Mouse (Mus musculus) embryonic facial prominence, embryonic 11.5 days (tissue): Measurements from ENCODE around the gene Kcnh6. TPM values are rescaled to one million over a fixed set of nuclear protein-coding genes. Genes with fewer than 3 reads are reported as not detected.
"Not testable (repeated sequence)": the region's sequence is repeated elsewhere in the genome, so short reads cannot be mapped to it uniquely, and the experiment has no call there.

Experiments used
- ATAC-seq: fragments of 200-750 bp; cut with Nextera tagmentation; replicated peaks from 2 replicates; pipeline ENCODE4 v1.8.0; 2017; ENCODE audit warnings: low read depth; ENCODE audit not compliant: insufficient number of reproducible peaks, low FRiP score, low TSS enrichment
- DNase-seq: peaks from one replicate; pipeline ENCODE4 v3.0.0-alpha.2; 2015; ENCODE audit warnings: low spot score
- H3K27ac ChIP-seq: fragments of 300-500 bp; sonication (generic); replicated peaks from 2 replicates; pipeline ENCODE4 v1.5.1; 2014; ENCODE audit warnings: mild to moderate bottlenecking, low read depth, low read length, control low read depth
- H3K27me3 ChIP-seq: fragments of 300-500 bp; sonication (generic); 2 replicates; pipeline ENCODE4 v1.6.1; 2014; ENCODE audit warnings: mild to moderate bottlenecking, low read length, moderate library complexity, mixed read lengths; ENCODE audit not compliant: control insufficient read depth, insufficient read depth
- H3K36me3 ChIP-seq: fragments of 300-500 bp; sonication (generic); replicated peaks from 2 replicates; pipeline ENCODE4 v1.6.1; 2014; ENCODE audit warnings: low read depth, mild to moderate bottlenecking, low read length, moderate library complexity, mixed read lengths; ENCODE audit not compliant: control insufficient read depth, insufficient read depth
- H3K4me1 ChIP-seq: fragments of 300-500 bp; sonication (generic); 2 replicates; pipeline ENCODE4 v1.6.1; 2014; ENCODE audit warnings: low read length, mixed read lengths; ENCODE audit not compliant: control insufficient read depth, insufficient read depth
- H3K4me2 ChIP-seq: fragments of 300-500 bp; sonication (generic); 2 replicates; pipeline ENCODE4 v1.6.1; 2014; ENCODE audit warnings: low read depth, mild to moderate bottlenecking, control low read depth, low read length, moderate library complexity
- H3K4me3 ChIP-seq: fragments of 300-500 bp; sonication (generic); 2 replicates; pipeline ENCODE4 v1.5.1; 2014; ENCODE audit warnings: low read depth, low read length, control low read depth
- H3K9ac ChIP-seq: fragments of 300-500 bp; sonication (generic); replicated peaks from 2 replicates; pipeline ENCODE4 v1.6.1; 2014; ENCODE audit warnings: mild to moderate bottlenecking, control low read depth, low read length
- H3K9me3 ChIP-seq: fragments of 300-500 bp; sonication (generic); replicated peaks from 2 replicates; pipeline ENCODE4 v1.6.1; 2016; ENCODE audit warnings: mild to moderate bottlenecking, low read length, inconsistent platforms, mixed read lengths; ENCODE audit not compliant: control insufficient read depth
- WGBS: fragments of 180-500 bp; shearing (Covaris S2); extraction: QIAGEN DNeasy Blood & Tissue Kit; methylation state at CpG from one replicate; pipeline ENCODE4 v1.1.7; 2014; 5-methylcytosine and 5-hydroxymethylcytosine counted together
- polyA plus RNA-seq: library from polyadenylated mRNA; unstranded; fragments of >200 nt; fragmentation: Nextera tagmentation; extraction: Ambion mirVana; gene quantifications from 2 replicates; pipeline ENCODE4 v1.2.1, GENCODE M21; 2014

The Kcnh6 gene
- polyA plus RNA-seq, 1 experiment from 2014 or later = 0.32 TPM

DNA sequence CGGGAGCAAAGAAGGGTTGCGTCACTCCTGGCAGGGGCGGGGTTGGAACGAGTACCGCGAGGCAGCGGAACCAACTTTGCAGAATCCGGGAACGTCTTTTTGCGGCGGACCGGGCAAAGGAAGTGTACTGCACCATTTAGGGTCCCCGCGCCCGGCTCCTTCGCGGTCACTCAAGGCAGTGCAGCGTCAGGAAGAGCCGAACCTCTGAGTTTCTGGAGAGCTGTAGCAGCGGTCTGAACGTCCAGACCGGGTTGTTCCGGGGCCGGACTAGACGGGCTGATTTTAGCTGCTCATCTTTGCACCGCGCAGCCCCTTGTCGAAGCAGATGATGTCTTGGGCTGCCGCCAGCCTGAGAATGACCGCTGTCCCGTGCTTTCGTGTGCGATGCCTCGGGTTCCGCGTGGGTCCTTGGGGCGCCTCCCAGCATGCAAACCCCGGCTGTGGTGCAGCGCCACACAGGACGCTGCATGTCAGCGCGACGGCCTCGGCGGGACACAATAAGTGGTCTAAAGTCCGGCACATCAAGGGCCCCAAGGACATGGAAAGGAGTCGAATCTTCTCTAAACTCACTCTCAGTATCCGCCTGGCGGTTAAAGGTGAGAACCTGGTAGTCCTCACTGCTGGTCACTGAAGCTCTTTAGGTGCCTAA lies 58.1 kb downstream of the Kcnh6 start, which contains the start of gene Taco1:
Taco1 (plus strand) TSS at position 139 of the 649 bp plus-strand sequence.
- Histone ChIP-seq H3K36me3 (no peaks in the 10 kb centered on the region), H3K27me3 (no peaks in the 10 kb centered on the region), H3K4me1 (no peaks in the 10 kb centered on the region), H3K9me3 (no peaks in the 10 kb centered on the region), H3K27ac (peak within 1 kb of the TSS; percentile 79), H3K9ac (peak within 1 kb of the TSS; percentile 88), H3K4me3 (peak within 1 kb of the TSS; percentile 86), H3K4me2 (peak within 1 kb of the TSS; percentile 67)
- under 1% methylated on average over 49 of the region's 49 CpGs for WGBS
- ATAC-seq (peak; percentile 94), DNase-seq (peak; percentile 96)

DNA sequence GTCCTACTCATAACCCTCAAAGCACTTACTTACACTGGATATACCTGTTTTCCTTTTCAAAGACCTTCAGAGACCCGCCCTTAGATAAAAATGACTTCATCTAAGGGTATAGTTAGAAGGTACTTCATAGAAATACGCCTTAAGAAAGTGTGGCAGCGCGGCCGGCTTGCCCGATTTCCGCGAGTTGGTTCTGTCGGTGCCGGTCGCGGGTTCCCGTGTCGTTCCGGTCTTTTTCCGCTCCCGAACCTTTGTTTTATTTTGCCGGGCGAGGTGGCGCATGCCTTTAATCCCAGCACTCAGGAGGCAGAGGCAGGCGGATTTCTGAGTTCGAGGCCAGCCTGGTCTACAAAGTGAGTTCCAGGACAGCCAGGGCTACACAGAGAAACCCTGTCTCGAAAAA lies 58.7 kb downstream of the Kcnh6 start:
- H3K4me1 ChIP-seq, H3K9me3 ChIP-seq, H3K27me3 ChIP-seq, H3K27ac ChIP-seq, H3K36me3 ChIP-seq: not testable (repeated sequence)
- WGBS = 14% methylated on average over 23 of the region's 23 CpGs
- H3K4me3 ChIP-seq = peak overlapping the region; percentile 86
- ATAC-seq (peak; percentile 17; the same call in 1 of the 2 replicates), DNase-seq (peak; percentile 89)
- peak overlapping the region; percentile 88 for H3K9ac ChIP-seq
- H3K4me2 ChIP-seq = peak overlapping the region; percentile 67

DNA sequence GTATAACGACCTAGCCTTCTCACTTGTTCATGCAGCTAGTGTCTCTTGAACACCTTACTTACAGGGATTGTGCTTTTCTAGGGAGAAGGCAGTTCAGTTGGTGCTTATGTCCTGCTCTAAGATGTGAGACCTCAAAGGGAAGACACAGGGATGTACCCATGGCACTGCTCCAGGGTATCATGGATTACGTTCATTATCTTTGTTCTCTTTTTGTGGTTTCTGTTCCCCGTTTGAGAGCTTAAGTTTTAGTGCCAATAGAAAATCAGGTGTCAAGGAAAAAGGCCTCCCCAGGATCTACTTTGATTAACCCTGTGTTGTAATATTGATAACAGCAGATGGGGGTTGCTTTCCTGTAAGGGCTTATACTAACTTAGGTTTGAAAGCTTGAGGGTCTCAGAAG lies 65.8 kb downstream of the Kcnh6 start:
- H3K27ac ChIP-seq = no peak overlapping the region
- H3K36me3 ChIP-seq = no peaks in the 10 kb centered on the region
- no peaks in the 10 kb centered on the region for H3K27me3 ChIP-seq
- 85% methylated on average over 3 of the region's 3 CpGs for WGBS
- H3K9me3 ChIP-seq = no peaks in the 10 kb centered on the region
- DNase-seq (no peak), ATAC-seq (no peak)
- no peaks in the 10 kb centered on the region for H3K4me1 ChIP-seq
- no peak overlapping the region for H3K9ac ChIP-seq
- no peak overlapping the region for H3K4me3 ChIP-seq
- H3K4me2 ChIP-seq = no peak overlapping the region

DNA sequence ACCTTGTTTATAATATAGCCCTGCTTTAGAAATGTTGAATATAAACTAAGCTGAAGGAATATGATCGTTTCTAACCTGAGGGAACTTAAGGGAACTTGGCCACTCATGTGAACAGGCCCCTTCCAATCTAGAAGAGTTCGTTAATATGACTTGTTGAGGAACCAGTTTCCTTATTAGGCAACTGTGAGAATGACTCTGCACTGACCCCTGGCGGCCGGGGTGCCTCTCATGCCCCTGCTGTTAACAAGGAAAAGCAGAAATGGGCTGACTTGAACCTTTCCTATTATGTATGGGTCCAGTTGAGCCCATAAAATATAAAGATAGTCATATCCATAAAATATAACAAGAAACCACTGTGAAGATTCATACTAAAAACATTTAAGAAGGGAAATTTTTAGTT lies 68.4 kb downstream of the Kcnh6 start:
- H3K9ac ChIP-seq = no peak overlapping the region
- H3K27me3 ChIP-seq = no peaks in the 10 kb centered on the region
- no peak overlapping the region for H3K4me2 ChIP-seq
- no peaks in the 10 kb centered on the region for H3K36me3 ChIP-seq
- no peaks in the 10 kb centered on the region for H3K4me1 ChIP-seq
- 10% methylated on average over 4 of the region's 4 CpGs for WGBS
- peak; percentile 82 for DNase-seq
- no peaks in the 10 kb centered on the region for H3K9me3 ChIP-seq
- H3K27ac ChIP-seq = no peak overlapping the region
- no peak overlapping the region for H3K4me3 ChIP-seq
- no peak for ATAC-seq

Other genes starting within 250 kb of the Kcnh6 start
- 9.9 and 13.4 TPM in 2 replicates for gene Cyb561, start 54.8 kb upstream of the Kcnh6 start, polyA plus RNA-seq
- gene Ace, start 40.2 kb upstream of the Kcnh6 start, polyA plus RNA-seq = 0.41 and 0.47 TPM in 2 replicates
- gene Ace3, start 13.4 kb upstream of the Kcnh6 start, polyA plus RNA-seq = not detected in 2 replicates
- 59.9 and 68.6 TPM in 2 replicates for gene Dcaf7, start 28.7 kb downstream of the Kcnh6 start, polyA plus RNA-seq
- 11.1 and 11.4 TPM in 2 replicates for gene Taco1, start 57.9 kb downstream of the Kcnh6 start, polyA plus RNA-seq
- gene Map3k3, start 76.5 kb downstream of the Kcnh6 start, polyA plus RNA-seq = 15.7 and 16.8 TPM in 2 replicates
- gene Gm10840, start 152.7 kb downstream of the Kcnh6 start, polyA plus RNA-seq = 0.92 TPM in 1 of 2 replicates, not detected in the other
- 431 and 442 TPM in 2 replicates for gene Limd2, start 152.7 kb downstream of the Kcnh6 start, polyA plus RNA-seq
- 33.4 and 35.8 TPM in 2 replicates for gene Strada, start 194.0 kb downstream of the Kcnh6 start, polyA plus RNA-seq
- gene Ccdc47, start 208.2 kb downstream of the Kcnh6 start, polyA plus RNA-seq = 65.3 and 70.5 TPM in 2 replicates
- gene Ddx42, start 208.8 kb downstream of the Kcnh6 start, polyA plus RNA-seq = 95.4 and 102 TPM in 2 replicates
- gene Ftsj3, start 248.0 kb downstream of the Kcnh6 start, polyA plus RNA-seq = 76.2 and 80.5 TPM in 2 replicates
- 389 and 396 TPM in 2 replicates for gene Psmc5, start 248.0 kb downstream of the Kcnh6 start, polyA plus RNA-seq